Mouse (Mus musculus): ENCODE data around the gene Pacs1. TPM values are rescaled to one million over a fixed set of nuclear protein-coding genes. Genes with fewer than 3 reads are reported as not detected.

Gene Pacs1
- polyA plus RNA-seq, 2 experiments, result 8.2 to 8.3 TPM

GRCm38 (mm10) chr19:5117494-5118383 is 155.2 kb downstream of the Pacs1 start:
- WGBS (ENCODE audit: insufficient replicate concordance), result under 1% methylated on average over 82 of the region's 83 CpGs

GRCm38 (mm10) chr19:5113783-5114182 is 159.1 kb downstream of the Pacs1 start:
- no peak overlapping the region for H3K4me3 ChIP-seq (ENCODE audit: insufficient read depth in 1 of 2, low read depth in 2 of 2, low read length in 2 of 2)
- H3K4me2 ChIP-seq (ENCODE audit: low read depth), result no peak overlapping the region
- 73% methylated on average over 7 of the region's 7 CpGs for WGBS (ENCODE audit: insufficient replicate concordance)
- H3K36me3 ChIP-seq (replicated peaks; ENCODE audit: control insufficient read depth, insufficient read depth, low read depth), result no peaks in the 10 kb centered on the region
- H3K4me1 ChIP-seq (replicated peaks; ENCODE audit: control insufficient read depth in 2 of 2, insufficient read depth in 2 of 2, low read length in 1 of 2), result no peaks in the 10 kb centered on the region
- ATAC-seq (ENCODE audit: insufficient read depth) (no peak), DNase-seq (ENCODE audit: low read depth in 3 of 3, low spot score in 3 of 3) (no peak)
- TF ChIP-seq EP300 (IDR thresholded peaks at IDR 0.05; ENCODE audit: low read depth) (no peak), CTCF (IDR thresholded peaks at IDR 0.05; ENCODE audit: low read depth) (no peak)
- H3K27me3 ChIP-seq (ENCODE audit: control insufficient read depth, insufficient read depth, low read length), result peaks cover 6% of the 10 kb centered on the region
- no peak overlapping the region for H3K27ac ChIP-seq
- no peaks in the 10 kb centered on the region for H3K9me3 ChIP-seq (ENCODE audit: control insufficient read depth, low read length)
- H3K9ac ChIP-seq (replicated peaks), result no peak overlapping the region

More at GRCm38 (mm10) chr19:5117494-5118383, 155.2 kb downstream of the Pacs1 start:
- peak overlapping the region; percentile 75 for H3K9ac ChIP-seq (replicated peaks)
- peak; percentile 46 to 65 (median 54) for DNase-seq (ENCODE audit: low read depth in 3 of 3, low spot score in 3 of 3)
- H3K4me2 ChIP-seq (ENCODE audit: low read depth), result peak overlapping the region; percentile 98
- no peak overlapping the region for H3K27ac ChIP-seq
- H3K4me1 ChIP-seq (replicated peaks; ENCODE audit: control insufficient read depth in 2 of 2, insufficient read depth in 2 of 2, low read length in 1 of 2), result no peaks in the 10 kb centered on the region
- H3K4me3 ChIP-seq (ENCODE audit: insufficient read depth in 1 of 2, low read depth in 2 of 2, low read length in 2 of 2), result peak overlapping the region; percentile 65 to 82
- no peaks in the 10 kb centered on the region for H3K36me3 ChIP-seq (replicated peaks; ENCODE audit: control insufficient read depth, insufficient read depth, low read depth)
- TF ChIP-seq CTCF (IDR thresholded peaks at IDR 0.05; ENCODE audit: low read depth) (peak; percentile 96), EP300 (IDR thresholded peaks at IDR 0.05; ENCODE audit: low read depth) (no peak)
- peaks cover 6% of the 10 kb centered on the region for H3K27me3 ChIP-seq (ENCODE audit: control insufficient read depth, insufficient read depth, low read length)
- peak; percentile 79 for ATAC-seq (ENCODE audit: insufficient read depth)
- no peaks in the 10 kb centered on the region for H3K9me3 ChIP-seq (ENCODE audit: control insufficient read depth, low read length)

GRCm38 (mm10) chr19:5109659-5110453 is 163.1 kb downstream of the Pacs1 start:
- DNase-seq (ENCODE audit: low read depth in 3 of 3, low spot score in 3 of 3) (no peak), ATAC-seq (ENCODE audit: insufficient read depth) (no peak)
- no peak overlapping the region for H3K9ac ChIP-seq (replicated peaks)
- no peak for TF ChIP-seq EP300 (IDR thresholded peaks at IDR 0.05; ENCODE audit: low read depth)
- TF ChIP-seq CTCF (IDR thresholded peaks at IDR 0.05; ENCODE audit: low read depth), result peak; percentile 61
- H3K4me1 ChIP-seq (replicated peaks; ENCODE audit: control insufficient read depth in 2 of 2, insufficient read depth in 2 of 2, low read length in 1 of 2), result peaks cover 4 to 11% of the 10 kb centered on the region in 2 experiments
- no peak overlapping the region for H3K4me2 ChIP-seq (ENCODE audit: low read depth)
- H3K27me3 ChIP-seq (ENCODE audit: control insufficient read depth, insufficient read depth, low read length), result no peaks in the 10 kb centered on the region
- H3K27ac ChIP-seq, result no peak overlapping the region
- H3K36me3 ChIP-seq (replicated peaks; ENCODE audit: control insufficient read depth, insufficient read depth, low read depth), result no peaks in the 10 kb centered on the region
- H3K4me3 ChIP-seq (ENCODE audit: insufficient read depth in 1 of 2, low read depth in 2 of 2, low read length in 2 of 2), result no peak overlapping the region
- 69% methylated on average over 18 of the region's 19 CpGs for WGBS (ENCODE audit: insufficient replicate concordance)
- H3K9me3 ChIP-seq (ENCODE audit: control insufficient read depth, low read length), result no peaks in the 10 kb centered on the region

GRCm38 (mm10) chr19:5108702-5109101 is 164.2 kb downstream of the Pacs1 start:
- Histone ChIP-seq H3K4me2 (ENCODE audit: low read depth) (no peak overlapping the region), H3K27me3 (ENCODE audit: control insufficient read depth, insufficient read depth, low read length) (no peaks in the 10 kb centered on the region), H3K4me1 (replicated peaks; ENCODE audit: control insufficient read depth in 2 of 2, insufficient read depth in 2 of 2, low read length in 1 of 2) (peaks cover 4 to 11% of the 10 kb centered on the region in 2 experiments), H3K9ac (replicated peaks) (no peak overlapping the region), H3K36me3 (replicated peaks; ENCODE audit: control insufficient read depth, insufficient read depth, low read depth) (peaks cover 4% of the 10 kb centered on the region; the same call in 1 of the 2 replicates), H3K4me3 (ENCODE audit: insufficient read depth in 1 of 2, low read depth in 2 of 2, low read length in 2 of 2) (no peak overlapping the region), H3K27ac (no peak overlapping the region), H3K9me3 (ENCODE audit: control insufficient read depth, low read length) (no peaks in the 10 kb centered on the region)
- 51% methylated on average over 4 of the region's 4 CpGs for WGBS (ENCODE audit: insufficient replicate concordance)
- no peak for TF ChIP-seq EP300 (IDR thresholded peaks at IDR 0.05; ENCODE audit: low read depth)
- no peak for TF ChIP-seq CTCF (IDR thresholded peaks at IDR 0.05; ENCODE audit: low read depth)
- ATAC-seq (ENCODE audit: insufficient read depth) (no peak), DNase-seq (ENCODE audit: low read depth in 3 of 3, low spot score in 3 of 3) (no peak)

- Histone ChIP-seq H3K9ac (replicated peaks) (no peak overlapping the region), H3K27ac (no peak overlapping the region)
- 31% methylated on average over 5 of the region's 5 CpGs for WGBS (ENCODE audit: insufficient replicate concordance)
Observed at GRCm38 (mm10) chr19:5108271-5108575, 164.7 kb downstream of the Pacs1 start.

More at GRCm38 (mm10) chr19:5108271-5108575, 164.7 kb downstream of the Pacs1 start:
- ATAC-seq (ENCODE audit: insufficient read depth) (no peak), DNase-seq (ENCODE audit: low read depth in 3 of 3, low spot score in 3 of 3) (no peak)
- H3K4me1 ChIP-seq (replicated peaks; ENCODE audit: control insufficient read depth in 2 of 2, insufficient read depth in 2 of 2, low read length in 1 of 2), result peaks cover 4 to 11% of the 10 kb centered on the region in 2 experiments
- no peaks in the 10 kb centered on the region for H3K27me3 ChIP-seq (ENCODE audit: control insufficient read depth, insufficient read depth, low read length)
- peaks cover 4% of the 10 kb centered on the region for H3K36me3 ChIP-seq (replicated peaks; ENCODE audit: control insufficient read depth, insufficient read depth, low read depth)
- TF ChIP-seq EP300 (IDR thresholded peaks at IDR 0.05; ENCODE audit: low read depth) (no peak), CTCF (IDR thresholded peaks at IDR 0.05; ENCODE audit: low read depth) (peak; percentile 67)
- H3K4me3 ChIP-seq (ENCODE audit: insufficient read depth in 1 of 2, low read depth in 2 of 2, low read length in 2 of 2), result no peak overlapping the region
- no peaks in the 10 kb centered on the region for H3K9me3 ChIP-seq (ENCODE audit: control insufficient read depth, low read length)
- no peak overlapping the region for H3K4me2 ChIP-seq (ENCODE audit: low read depth)

Measured in liver, embryonic 14.5 days (tissue).